Mouse (Mus musculus) adrenal gland, postnatal 4 days (tissue): Measurements from ENCODE around the gene Atp8b5. TPM values are rescaled to one million over a fixed set of nuclear protein-coding genes. Genes with fewer than 3 reads are reported as not detected.

Experiments used
- DNase-seq, 2 experiments: peaks; one replicate each; pipeline ENCODE4 v3.0.0; 2021 to 2022; ENCODE audit warnings: low spot score in 2 of 2, mixed read lengths in 2 of 2
- total RNA-seq, 2 experiments: library from RNA; stranded (reverse); gene quantifications; 2 replicates each; pipeline ENCODE4 v1.2.3; 2021

The Atp8b5 gene
- total RNA-seq, 2 experiments from 2014 or later: 0.68 to 0.90 TPM

GRCm38 (mm10) chr4:43321536-43321935 lies 54.6 kb downstream of the Atp8b5 start:
- DNase-seq: no peak

- DNase-seq: no peak
Measured at GRCm38 (mm10) chr4:43322336-43322735, 55.4 kb downstream of the Atp8b5 start.

- DNase-seq: no peak
Measured at GRCm38 (mm10) chr4:43327118-43327517, 60.2 kb downstream of the Atp8b5 start.

- DNase-seq: no peak
Measured at GRCm38 (mm10) chr4:43334771-43335170, 67.8 kb downstream of the Atp8b5 start.

- DNase-seq: no peak
Measured at GRCm38 (mm10) chr4:43336176-43336575, 69.2 kb downstream of the Atp8b5 start.

GRCm38 (mm10) chr4:43340096-43340804 lies 73.3 kb downstream of the Atp8b5 start:
- DNase-seq: no peak

- no peak for DNase-seq
Measured at GRCm38 (mm10) chr4:43341276-43341891, 74.4 kb downstream of the Atp8b5 start.

- no peak for DNase-seq
Measured at GRCm38 (mm10) chr4:43342443-43342842, 75.5 kb downstream of the Atp8b5 start.

- no peak for DNase-seq
Measured at GRCm38 (mm10) chr4:43344932-43345331, 78.0 kb downstream of the Atp8b5 start.

- DNase-seq: no peak
Measured at GRCm38 (mm10) chr4:43349206-43349605, 82.2 kb downstream of the Atp8b5 start.

GRCm38 (mm10) chr4:43350038-43350560 lies 83.1 kb downstream of the Atp8b5 start:
- DNase-seq: no peak

- DNase-seq: no peak
Measured at GRCm38 (mm10) chr4:43353662-43354061, 86.7 kb downstream of the Atp8b5 start.

- DNase-seq: no peak
Measured at GRCm38 (mm10) chr4:43364914-43365560, 98.1 kb downstream of the Atp8b5 start.

GRCm38 (mm10) chr4:43367295-43367694 lies 100.3 kb downstream of the Atp8b5 start:
- DNase-seq: no peak

- DNase-seq: no peak
Measured at GRCm38 (mm10) chr4:43367787-43368186, 100.8 kb downstream of the Atp8b5 start.

- DNase-seq: no peak
Measured at GRCm38 (mm10) chr4:43371406-43371805, 104.4 kb downstream of the Atp8b5 start.

GRCm38 (mm10) chr4:43372155-43372554 lies 105.2 kb downstream of the Atp8b5 start:
- no peak for DNase-seq

GRCm38 (mm10) chr4:43374266-43374665 lies 107.3 kb downstream of the Atp8b5 start:
- DNase-seq: no peak

GRCm38 (mm10) chr4:43379601-43380000 lies 112.6 kb downstream of the Atp8b5 start:
- no peak for DNase-seq

GRCm38 (mm10) chr4:43380951-43381350 lies 114.0 kb downstream of the Atp8b5 start:
- no peak for DNase-seq

GRCm38 (mm10) chr4:43381408-43382154 lies 114.6 kb downstream of the Atp8b5 start, which contains the start of gene Rusc2:
Rusc2 (plus strand) TSS chr4:43381979.
- peak; percentile 74 to 80 for DNase-seq
